Mouse (Mus musculus): ENCODE measurements around the gene Gcnt1. TPM values are rescaled to one million over a fixed set of nuclear protein-coding genes. Genes with fewer than 3 reads are reported as not detected.

The Gcnt1 gene
- polyA plus RNA-seq, 1 experiment from 2014 or later: 29.6 TPM

GRCm38 (mm10) chr19:17319770-17320169 lies 52.9 kb downstream of the Gcnt1 start:
- H3K4me2 ChIP-seq: no peak overlapping the region
- WGBS: 93% methylated on average over 4 of the region's 4 CpGs
- no peak for ATAC-seq (replicated peaks; ENCODE audit: low FRiP score)
- H3K9ac ChIP-seq: no peak overlapping the region
- H3K9me3 ChIP-seq (replicated peaks): no peaks in the 10 kb centered on the region
- no peaks in the 10 kb centered on the region for H3K27me3 ChIP-seq
- H3K4me3 ChIP-seq (replicated peaks): no peak overlapping the region
- no peaks in the 10 kb centered on the region for H3K4me1 ChIP-seq
- H3K27ac ChIP-seq: no peak overlapping the region
- H3K36me3 ChIP-seq: no peaks in the 10 kb centered on the region

- H3K9ac ChIP-seq: no peak overlapping the region
- H3K4me1 ChIP-seq: no peaks in the 10 kb centered on the region
- no peaks in the 10 kb centered on the region for H3K9me3 ChIP-seq (replicated peaks)
- no peak overlapping the region for H3K4me3 ChIP-seq (replicated peaks)
- ATAC-seq (replicated peaks; ENCODE audit: low FRiP score): peak; percentile 64; the same call in 1 of the 2 replicates
- WGBS: 7% methylated on average over 3 of the region's 3 CpGs
- H3K27ac ChIP-seq: no peak overlapping the region
- no peaks in the 10 kb centered on the region for H3K36me3 ChIP-seq
- no peaks in the 10 kb centered on the region for H3K27me3 ChIP-seq
- no peak overlapping the region for H3K4me2 ChIP-seq
Observed at GRCm38 (mm10) chr19:17318733-17319132, 53.9 kb downstream of the Gcnt1 start.

GRCm38 (mm10) chr19:17316311-17317003 lies 56.2 kb downstream of the Gcnt1 start:
- no peak overlapping the region for H3K4me2 ChIP-seq
- H3K4me3 ChIP-seq (replicated peaks): no peak overlapping the region
- ATAC-seq (replicated peaks; ENCODE audit: low FRiP score): no peak
- no peak overlapping the region for H3K27ac ChIP-seq
- 91% methylated on average over 2 of the region's 2 CpGs for WGBS
- H3K27me3 ChIP-seq: no peaks in the 10 kb centered on the region
- no peaks in the 10 kb centered on the region for H3K9me3 ChIP-seq (replicated peaks)
- no peaks in the 10 kb centered on the region for H3K4me1 ChIP-seq
- H3K36me3 ChIP-seq: no peaks in the 10 kb centered on the region
- H3K9ac ChIP-seq: no peak overlapping the region

- ATAC-seq (replicated peaks; ENCODE audit: low FRiP score): no peak
- WGBS: 90% methylated on average over 2 of the region's 2 CpGs
Observed at GRCm38 (mm10) chr19:17314451-17314850, 58.2 kb downstream of the Gcnt1 start.

GRCm38 (mm10) chr19:17313766-17314165 lies 58.9 kb downstream of the Gcnt1 start:
- no peaks in the 10 kb centered on the region for H3K9me3 ChIP-seq (replicated peaks)
- no peak overlapping the region for H3K4me2 ChIP-seq
- no peaks in the 10 kb centered on the region for H3K36me3 ChIP-seq
- H3K27me3 ChIP-seq: no peaks in the 10 kb centered on the region
- H3K4me3 ChIP-seq (replicated peaks): no peak overlapping the region
- H3K27ac ChIP-seq: no peak overlapping the region
- 86% methylated on average over 1 of the region's 1 CpGs for WGBS
- no peaks in the 10 kb centered on the region for H3K4me1 ChIP-seq
- ATAC-seq (replicated peaks; ENCODE audit: low FRiP score): no peak
- no peak overlapping the region for H3K9ac ChIP-seq

More at GRCm38 (mm10) chr19:17314451-17314850, 58.2 kb downstream of the Gcnt1 start:
- H3K27me3 ChIP-seq: no peaks in the 10 kb centered on the region
- H3K4me1 ChIP-seq: no peaks in the 10 kb centered on the region
- no peaks in the 10 kb centered on the region for H3K9me3 ChIP-seq (replicated peaks)
- no peak overlapping the region for H3K9ac ChIP-seq
- no peak overlapping the region for H3K4me2 ChIP-seq
- no peaks in the 10 kb centered on the region for H3K36me3 ChIP-seq
- H3K4me3 ChIP-seq (replicated peaks): no peak overlapping the region
- H3K27ac ChIP-seq: no peak overlapping the region

GRCm38 (mm10) chr19:17312671-17313180 lies 59.9 kb downstream of the Gcnt1 start:
- H3K36me3 ChIP-seq: no peaks in the 10 kb centered on the region
- no peaks in the 10 kb centered on the region for H3K27me3 ChIP-seq
- H3K4me3 ChIP-seq (replicated peaks): no peak overlapping the region
- H3K27ac ChIP-seq: no peak overlapping the region
- H3K4me1 ChIP-seq: no peaks in the 10 kb centered on the region
- H3K4me2 ChIP-seq: no peak overlapping the region
- H3K9me3 ChIP-seq (replicated peaks): no peaks in the 10 kb centered on the region
- no peak overlapping the region for H3K9ac ChIP-seq
- WGBS: 93% methylated on average over 5 of the region's 5 CpGs
- no peak for ATAC-seq (replicated peaks; ENCODE audit: low FRiP score)

GRCm38 (mm10) chr19:17311501-17311900 lies 61.1 kb downstream of the Gcnt1 start:
- WGBS: 62% methylated on average over 1 of the region's 1 CpGs
- Histone ChIP-seq H3K4me2 (no peak overlapping the region), H3K9me3 (replicated peaks) (no peaks in the 10 kb centered on the region), H3K27me3 (no peaks in the 10 kb centered on the region), H3K36me3 (no peaks in the 10 kb centered on the region), H3K4me1 (no peaks in the 10 kb centered on the region), H3K27ac (no peak overlapping the region), H3K9ac (no peak overlapping the region), H3K4me3 (replicated peaks) (no peak overlapping the region)
- no peak for ATAC-seq (replicated peaks; ENCODE audit: low FRiP score)

GRCm38 (mm10) chr19:17311031-17311430 lies 61.6 kb downstream of the Gcnt1 start:
- Histone ChIP-seq H3K36me3 (no peaks in the 10 kb centered on the region), H3K4me2 (no peak overlapping the region), H3K9me3 (replicated peaks) (no peaks in the 10 kb centered on the region), H3K27me3 (no peaks in the 10 kb centered on the region), H3K9ac (no peak overlapping the region), H3K4me1 (no peaks in the 10 kb centered on the region), H3K4me3 (replicated peaks) (no peak overlapping the region), H3K27ac (no peak overlapping the region)
- ATAC-seq (replicated peaks; ENCODE audit: low FRiP score): no peak
- 84% methylated on average over 2 of the region's 2 CpGs for WGBS

- no peaks in the 10 kb centered on the region for H3K27me3 ChIP-seq
- H3K9ac ChIP-seq: no peak overlapping the region
- no peak for ATAC-seq (replicated peaks; ENCODE audit: low FRiP score)
- no peak overlapping the region for H3K27ac ChIP-seq
- no peak overlapping the region for H3K4me3 ChIP-seq (replicated peaks)
- H3K36me3 ChIP-seq: no peaks in the 10 kb centered on the region
- no peaks in the 10 kb centered on the region for H3K9me3 ChIP-seq (replicated peaks)
- no peak overlapping the region for H3K4me2 ChIP-seq
- no peaks in the 10 kb centered on the region for H3K4me1 ChIP-seq
- WGBS: 88% methylated on average over 5 of the region's 5 CpGs
Observed at GRCm38 (mm10) chr19:17296081-17296480, 76.6 kb downstream of the Gcnt1 start.

GRCm38 (mm10) chr19:17295211-17295766 lies 77.4 kb downstream of the Gcnt1 start:
- H3K9ac ChIP-seq: no peak overlapping the region
- no peak overlapping the region for H3K27ac ChIP-seq
- no peaks in the 10 kb centered on the region for H3K9me3 ChIP-seq (replicated peaks)
- H3K27me3 ChIP-seq: no peaks in the 10 kb centered on the region
- no peaks in the 10 kb centered on the region for H3K4me1 ChIP-seq
- 87% methylated on average over 6 of the region's 6 CpGs for WGBS
- no peak overlapping the region for H3K4me2 ChIP-seq
- H3K4me3 ChIP-seq (replicated peaks): no peak overlapping the region
- no peaks in the 10 kb centered on the region for H3K36me3 ChIP-seq
- no peak for ATAC-seq (replicated peaks; ENCODE audit: low FRiP score)

GRCm38 (mm10) chr19:17294136-17294535 lies 78.5 kb downstream of the Gcnt1 start:
- H3K4me2 ChIP-seq: no peak overlapping the region
- H3K27me3 ChIP-seq: no peaks in the 10 kb centered on the region
- no peak overlapping the region for H3K27ac ChIP-seq
- H3K9me3 ChIP-seq (replicated peaks): no peaks in the 10 kb centered on the region
- 82% methylated on average over 5 of the region's 5 CpGs for WGBS
- ATAC-seq (replicated peaks; ENCODE audit: low FRiP score): no peak
- H3K4me1 ChIP-seq: no peaks in the 10 kb centered on the region
- H3K36me3 ChIP-seq: no peaks in the 10 kb centered on the region
- no peak overlapping the region for H3K4me3 ChIP-seq (replicated peaks)
- H3K9ac ChIP-seq: no peak overlapping the region

GRCm38 (mm10) chr19:17289526-17289925 lies 83.1 kb downstream of the Gcnt1 start:
- WGBS: 60% methylated on average over 6 of the region's 6 CpGs
- Histone ChIP-seq H3K36me3 (no peaks in the 10 kb centered on the region), H3K27me3 (no peaks in the 10 kb centered on the region), H3K9me3 (replicated peaks) (no peaks in the 10 kb centered on the region), H3K4me1 (no peaks in the 10 kb centered on the region), H3K27ac (no peak overlapping the region), H3K9ac (no peak overlapping the region), H3K4me2 (no peak overlapping the region), H3K4me3 (replicated peaks) (no peak overlapping the region)
- no peak for ATAC-seq (replicated peaks; ENCODE audit: low FRiP score)
